Mouse (Mus musculus): Measurements from ENCODE around the gene Tmem108. TPM values are rescaled to one million over a fixed set of nuclear protein-coding genes. Genes with fewer than 3 reads are reported as not detected.

Gene Tmem108
- polyA plus RNA-seq, 1 experiment from 2014 or later: 13.0 TPM

DNA sequence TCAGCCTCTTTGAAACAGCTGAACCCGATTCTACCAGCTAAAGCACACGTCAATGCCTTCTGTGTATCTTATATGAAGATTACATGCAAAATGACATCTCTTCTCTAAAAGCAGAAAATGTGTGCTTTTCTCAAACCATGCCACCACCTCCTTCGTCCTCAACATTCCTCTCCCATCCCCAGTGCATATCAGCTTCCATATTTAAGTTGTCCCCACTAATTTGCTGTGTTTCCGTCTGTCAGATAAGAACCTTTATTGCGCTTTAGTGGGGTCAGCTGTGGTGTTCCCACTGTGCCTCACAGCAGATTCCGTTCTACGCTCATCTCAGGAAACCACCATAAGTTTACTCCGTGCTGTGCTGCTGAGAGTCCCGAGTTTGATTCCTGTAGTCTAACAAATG is 1.8 kb downstream of the Tmem108 start:
- H3K9me3 ChIP-seq (ENCODE audit: control insufficient read depth, low read length): no peaks in the 10 kb centered on the region
- WGBS: 45% methylated on average over 9 of the region's 9 CpGs
- H3K4me1 ChIP-seq (replicated peaks; ENCODE audit: control insufficient read depth, insufficient read depth, low read length): 0 out of 2 replicates have a peak, but pooled peaks cover 3% of the 10 kb centered on the region
- H3K9ac ChIP-seq (ENCODE audit: low read length): no peak overlapping the region
- H3K36me3 ChIP-seq (ENCODE audit: control insufficient read depth, insufficient read depth, low read length): no peaks in the 10 kb centered on the region
- H3K27me3 ChIP-seq (ENCODE audit: control insufficient read depth, insufficient read depth, low read depth, low read length): peaks cover 22% of the 10 kb centered on the region
- no peak overlapping the region for H3K4me3 ChIP-seq (ENCODE audit: low read length)
- no peak overlapping the region for H3K27ac ChIP-seq (ENCODE audit: low read length)
- no peak overlapping the region for H3K4me2 ChIP-seq (ENCODE audit: low read depth, low read length)
- ATAC-seq (ENCODE audit: low read depth): no peak

DNA sequence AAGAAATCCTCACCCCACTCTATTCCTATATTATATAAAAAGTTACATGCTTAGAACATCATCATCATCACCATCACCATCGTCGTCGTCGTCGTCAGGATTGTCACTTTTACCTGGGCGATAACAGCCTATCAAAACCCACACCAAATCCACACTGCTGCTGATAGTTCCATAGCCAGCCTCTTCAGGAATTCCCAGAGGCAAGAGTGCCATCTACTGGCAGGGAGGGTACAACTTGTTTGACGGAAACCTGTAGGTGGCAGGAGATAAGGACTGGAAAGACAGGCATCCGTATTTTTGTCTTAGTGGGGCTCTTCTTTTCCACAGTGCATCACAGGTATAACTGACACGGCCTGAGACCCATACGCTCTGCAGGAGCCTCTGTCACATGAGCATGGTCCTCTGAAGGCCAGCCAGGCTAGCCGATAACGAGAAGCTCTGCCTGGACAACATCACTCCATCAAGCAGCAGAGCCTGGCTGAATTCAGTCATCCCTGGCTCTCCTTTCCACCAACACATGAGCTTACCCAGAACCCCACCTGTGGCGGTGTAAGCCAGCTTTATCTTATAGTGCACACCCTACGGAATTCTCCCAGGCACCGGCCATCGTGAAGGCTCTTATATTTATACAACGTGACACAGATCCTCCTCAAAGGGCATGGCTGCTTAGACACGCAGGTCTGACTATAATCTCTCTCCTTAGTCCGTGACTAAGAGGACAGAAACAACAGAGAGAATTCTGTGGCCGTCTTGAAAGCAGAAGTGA is 2.5 kb downstream of the Tmem108 start:
- no peaks in the 10 kb centered on the region for H3K9me3 ChIP-seq (ENCODE audit: control insufficient read depth, low read length)
- no peak overlapping the region for H3K27ac ChIP-seq (ENCODE audit: low read length)
- H3K27me3 ChIP-seq (ENCODE audit: control insufficient read depth, insufficient read depth, low read depth, low read length): peaks cover 22% of the 10 kb centered on the region
- no peak overlapping the region for H3K9ac ChIP-seq (ENCODE audit: low read length)
- 10% methylated on average over 20 of the region's 20 CpGs for WGBS
- H3K36me3 ChIP-seq (ENCODE audit: control insufficient read depth, insufficient read depth, low read length): no peaks in the 10 kb centered on the region
- peak overlapping the region; percentile 3; the same call in 1 of the 2 replicates for H3K4me2 ChIP-seq (ENCODE audit: low read depth, low read length)
- no peak overlapping the region for H3K4me3 ChIP-seq (ENCODE audit: low read length)
- H3K4me1 ChIP-seq (replicated peaks; ENCODE audit: control insufficient read depth, insufficient read depth, low read length): 0 out of 2 replicates have a peak, but pooled peaks cover 3% of the 10 kb centered on the region
- no peak for ATAC-seq (ENCODE audit: low read depth)

DNA sequence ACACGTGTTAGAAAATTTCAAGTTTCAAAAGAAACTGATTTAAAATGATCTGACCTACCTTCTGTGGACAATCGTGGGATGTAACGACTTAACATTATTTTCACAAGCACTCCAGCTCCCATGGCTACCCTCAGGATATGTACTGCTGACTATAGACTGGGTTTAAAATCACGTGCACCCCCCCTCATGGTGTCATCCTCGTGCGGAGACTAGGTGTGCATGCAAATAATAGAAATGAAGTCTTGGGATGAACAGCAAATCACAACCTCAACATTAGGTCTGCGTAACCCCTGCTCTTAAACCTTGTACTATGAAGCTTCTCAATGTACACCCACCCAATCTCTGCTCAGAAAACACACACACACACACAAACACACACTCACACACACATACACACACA is 3.4 kb downstream of the Tmem108 start:
- Histone ChIP-seq H3K27ac (ENCODE audit: low read length) (no peak overlapping the region), H3K4me1 (replicated peaks; ENCODE audit: control insufficient read depth, insufficient read depth, low read length) (0 out of 2 replicates have a peak, but pooled peaks cover 3% of the 10 kb centered on the region), H3K4me3 (ENCODE audit: low read length) (no peak overlapping the region), H3K4me2 (ENCODE audit: low read depth, low read length) (no peak overlapping the region), H3K9ac (ENCODE audit: low read length) (no peak overlapping the region), H3K9me3 (ENCODE audit: control insufficient read depth, low read length) (no peaks in the 10 kb centered on the region), H3K36me3 (ENCODE audit: control insufficient read depth, insufficient read depth, low read length) (no peaks in the 10 kb centered on the region), H3K27me3 (ENCODE audit: control insufficient read depth, insufficient read depth, low read depth, low read length) (peaks cover 22% of the 10 kb centered on the region)
- WGBS: 78% methylated on average over 7 of the region's 7 CpGs
- no peak for ATAC-seq (ENCODE audit: low read depth)

DNA sequence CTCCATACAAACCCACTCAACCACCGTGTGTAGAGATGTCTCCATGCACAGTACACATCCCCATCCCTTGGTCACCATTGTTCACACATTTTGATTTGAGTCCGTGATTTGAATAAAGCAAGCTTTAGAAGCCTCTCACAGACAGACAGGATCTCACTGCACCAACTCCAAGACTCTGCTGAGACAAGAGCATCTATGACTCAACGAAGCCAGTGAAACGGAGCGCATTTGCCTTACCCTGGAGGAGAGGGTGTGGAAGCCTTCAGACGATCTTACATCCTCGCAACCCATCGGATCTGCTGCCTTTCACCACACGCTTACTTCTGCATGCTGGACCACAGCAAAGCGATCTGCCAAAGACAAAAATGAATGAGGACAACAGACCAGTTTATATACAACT is 9.0 kb downstream of the Tmem108 start:
- H3K4me2 ChIP-seq (ENCODE audit: low read depth, low read length): no peak overlapping the region
- H3K36me3 ChIP-seq (ENCODE audit: control insufficient read depth, insufficient read depth, low read length): no peaks in the 10 kb centered on the region
- no peaks in the 10 kb centered on the region for H3K9me3 ChIP-seq (ENCODE audit: control insufficient read depth, low read length)
- ATAC-seq (ENCODE audit: low read depth): no peak
- H3K27me3 ChIP-seq (ENCODE audit: control insufficient read depth, insufficient read depth, low read depth, low read length): no peaks in the 10 kb centered on the region
- no peaks in the 10 kb centered on the region for H3K4me1 ChIP-seq (replicated peaks; ENCODE audit: control insufficient read depth, insufficient read depth, low read length)
- no peak overlapping the region for H3K9ac ChIP-seq (ENCODE audit: low read length)
- no peak overlapping the region for H3K4me3 ChIP-seq (ENCODE audit: low read length)
- 92% methylated on average over 10 of the region's 10 CpGs for WGBS
- H3K27ac ChIP-seq (ENCODE audit: low read length): no peak overlapping the region

DNA sequence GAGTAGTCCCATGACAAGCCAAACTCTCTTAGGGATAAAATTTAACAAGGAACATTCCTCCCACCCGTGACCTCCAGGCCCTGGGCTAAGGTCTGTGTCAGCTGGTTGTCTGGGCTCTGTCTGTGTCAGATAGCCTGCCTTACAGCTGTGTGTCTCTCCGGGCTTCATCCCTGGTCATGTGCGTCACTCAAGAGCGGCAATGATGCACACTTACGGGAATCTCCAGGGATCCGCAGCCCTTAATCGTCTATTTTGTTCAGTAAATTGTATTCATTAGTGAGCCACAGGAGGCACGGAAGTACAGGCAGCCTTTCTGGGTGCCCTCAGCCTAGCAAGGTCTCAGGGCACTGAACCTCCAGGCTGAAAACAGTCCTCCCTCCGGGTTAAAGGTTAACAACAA is 10.1 kb downstream of the Tmem108 start:
- Histone ChIP-seq H3K4me2 (ENCODE audit: low read depth, low read length) (no peak overlapping the region), H3K27me3 (ENCODE audit: control insufficient read depth, insufficient read depth, low read depth, low read length) (no peaks in the 10 kb centered on the region), H3K36me3 (ENCODE audit: control insufficient read depth, insufficient read depth, low read length) (no peaks in the 10 kb centered on the region), H3K27ac (ENCODE audit: low read length) (no peak overlapping the region), H3K4me1 (replicated peaks; ENCODE audit: control insufficient read depth, insufficient read depth, low read length) (no peaks in the 10 kb centered on the region), H3K4me3 (ENCODE audit: low read length) (no peak overlapping the region), H3K9me3 (ENCODE audit: control insufficient read depth, low read length) (no peaks in the 10 kb centered on the region), H3K9ac (ENCODE audit: low read length) (no peak overlapping the region)
- WGBS: 78% methylated on average over 9 of the region's 9 CpGs
- no peak for ATAC-seq (ENCODE audit: low read depth)

DNA sequence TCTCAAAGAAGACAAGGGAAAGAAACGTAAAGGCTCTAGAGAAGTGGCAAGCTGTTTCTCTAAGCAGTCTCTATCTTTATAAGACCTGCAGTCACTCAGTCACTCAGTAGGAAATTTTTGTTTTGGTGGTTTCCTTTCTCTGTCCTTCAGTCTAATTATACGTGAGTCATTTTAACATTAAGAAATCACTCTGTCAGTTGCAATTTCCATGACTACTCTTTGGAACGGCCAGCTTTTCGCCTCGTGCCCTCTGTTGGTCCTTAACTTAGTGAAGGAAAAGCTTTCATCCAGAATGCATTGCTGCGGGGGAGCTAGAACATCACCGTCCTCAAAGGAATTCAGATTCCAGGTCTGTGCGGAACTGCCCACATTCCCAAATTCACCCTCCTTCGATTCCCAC is 11.1 kb downstream of the Tmem108 start:
- Histone ChIP-seq H3K9ac (ENCODE audit: low read length) (no peak overlapping the region), H3K4me2 (ENCODE audit: low read depth, low read length) (no peak overlapping the region), H3K4me3 (ENCODE audit: low read length) (no peak overlapping the region), H3K4me1 (replicated peaks; ENCODE audit: control insufficient read depth, insufficient read depth, low read length) (no peaks in the 10 kb centered on the region), H3K27ac (ENCODE audit: low read length) (no peak overlapping the region), H3K9me3 (ENCODE audit: control insufficient read depth, low read length) (no peaks in the 10 kb centered on the region), H3K36me3 (ENCODE audit: control insufficient read depth, insufficient read depth, low read length) (no peaks in the 10 kb centered on the region), H3K27me3 (ENCODE audit: control insufficient read depth, insufficient read depth, low read depth, low read length) (no peaks in the 10 kb centered on the region)
- ATAC-seq (ENCODE audit: low read depth): no peak
- WGBS: 79% methylated on average over 9 of the region's 9 CpGs

DNA sequence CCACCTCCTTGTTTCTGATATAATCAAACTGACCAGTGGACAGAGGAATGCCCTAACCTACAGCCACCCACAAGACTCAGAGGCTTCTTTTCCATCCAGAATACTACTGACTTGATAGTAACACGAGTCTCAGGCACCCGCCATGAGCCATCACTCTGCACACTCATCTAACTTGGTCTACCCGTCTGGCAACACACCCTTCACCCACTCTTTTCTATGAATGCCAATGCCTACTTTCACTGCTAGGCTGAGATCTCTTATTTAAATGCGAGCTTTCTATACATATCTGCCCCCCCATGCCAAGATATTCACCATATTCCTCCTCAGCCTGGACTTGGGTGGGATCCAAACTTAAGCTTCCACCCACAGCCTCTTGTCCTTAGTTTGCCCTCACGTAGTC is 15.0 kb downstream of the Tmem108 start:
- H3K27me3 ChIP-seq (ENCODE audit: control insufficient read depth, insufficient read depth, low read depth, low read length): no peaks in the 10 kb centered on the region
- no peaks in the 10 kb centered on the region for H3K36me3 ChIP-seq (ENCODE audit: control insufficient read depth, insufficient read depth, low read length)
- H3K27ac ChIP-seq (ENCODE audit: low read length): no peak overlapping the region
- H3K9ac ChIP-seq (ENCODE audit: low read length): no peak overlapping the region
- WGBS: 78% methylated on average over 5 of the region's 5 CpGs
- H3K4me3 ChIP-seq (ENCODE audit: low read length): no peak overlapping the region
- no peak overlapping the region for H3K4me2 ChIP-seq (ENCODE audit: low read depth, low read length)
- H3K9me3 ChIP-seq (ENCODE audit: control insufficient read depth, low read length): no peaks in the 10 kb centered on the region
- ATAC-seq (ENCODE audit: low read depth): no peak
- no peaks in the 10 kb centered on the region for H3K4me1 ChIP-seq (replicated peaks; ENCODE audit: control insufficient read depth, insufficient read depth, low read length)

DNA sequence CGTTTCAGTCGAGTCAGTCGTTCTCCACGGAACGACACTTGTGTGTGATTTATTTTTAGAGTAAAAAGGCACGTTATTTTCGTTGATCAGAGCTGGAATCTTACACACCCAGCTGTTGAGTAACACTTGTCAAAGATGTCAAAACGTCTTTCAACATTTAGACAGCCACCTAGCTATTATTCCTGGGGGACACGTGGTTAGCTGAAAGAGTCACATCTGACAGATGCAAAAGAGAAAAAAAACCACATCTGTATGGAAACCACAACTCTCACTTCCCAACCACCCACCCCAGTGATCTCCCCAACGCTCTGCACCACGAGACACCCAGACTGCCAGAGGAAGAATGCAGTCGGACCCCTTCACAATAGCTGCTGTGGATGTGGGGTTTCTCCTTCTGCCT is 21.5 kb downstream of the Tmem108 start:
- no peak overlapping the region for H3K4me3 ChIP-seq (ENCODE audit: low read length)
- no peaks in the 10 kb centered on the region for H3K9me3 ChIP-seq (ENCODE audit: control insufficient read depth, low read length)
- no peak overlapping the region for H3K9ac ChIP-seq (ENCODE audit: low read length)
- no peak overlapping the region for H3K27ac ChIP-seq (ENCODE audit: low read length)
- no peaks in the 10 kb centered on the region for H3K4me1 ChIP-seq (replicated peaks; ENCODE audit: control insufficient read depth, insufficient read depth, low read length)
- H3K36me3 ChIP-seq (ENCODE audit: control insufficient read depth, insufficient read depth, low read length): no peaks in the 10 kb centered on the region
- no peaks in the 10 kb centered on the region for H3K27me3 ChIP-seq (ENCODE audit: control insufficient read depth, insufficient read depth, low read depth, low read length)
- WGBS: 35% methylated on average over 12 of the region's 12 CpGs
- ATAC-seq (ENCODE audit: low read depth): no peak
- H3K4me2 ChIP-seq (ENCODE audit: low read depth, low read length): no peak overlapping the region

DNA sequence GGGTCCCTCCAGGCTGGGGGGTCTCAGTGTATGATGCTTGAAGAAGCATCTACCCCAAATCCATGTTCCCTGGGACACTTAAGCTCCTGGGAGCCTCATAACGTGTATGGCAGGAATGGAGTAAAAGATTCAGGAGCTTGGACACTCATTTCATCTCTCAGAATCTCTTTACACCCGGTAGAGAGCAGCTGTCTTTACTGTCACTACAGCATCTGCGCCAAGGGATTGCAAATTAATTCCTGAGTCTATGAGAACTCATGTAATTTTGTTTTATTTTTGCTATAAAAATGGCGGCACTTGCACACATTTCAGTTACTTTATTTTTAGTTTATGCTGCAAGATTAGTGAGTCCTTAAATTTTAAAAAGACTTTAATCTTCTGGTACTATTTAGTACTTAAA is 22.6 kb downstream of the Tmem108 start:
- Histone ChIP-seq H3K4me1 (replicated peaks; ENCODE audit: control insufficient read depth, insufficient read depth, low read length) (no peaks in the 10 kb centered on the region), H3K27me3 (ENCODE audit: control insufficient read depth, insufficient read depth, low read depth, low read length) (no peaks in the 10 kb centered on the region), H3K9ac (ENCODE audit: low read length) (no peak overlapping the region), H3K27ac (ENCODE audit: low read length) (no peak overlapping the region), H3K36me3 (ENCODE audit: control insufficient read depth, insufficient read depth, low read length) (no peaks in the 10 kb centered on the region), H3K4me3 (ENCODE audit: low read length) (no peak overlapping the region), H3K4me2 (ENCODE audit: low read depth, low read length) (no peak overlapping the region), H3K9me3 (ENCODE audit: control insufficient read depth, low read length) (no peaks in the 10 kb centered on the region)
- ATAC-seq (ENCODE audit: low read depth): no peak
- WGBS: 88% methylated on average over 4 of the region's 4 CpGs

Measured in lung, embryonic 16.5 days (tissue).